In genomic region chr17:43386331-43386730, GRCm38 (mm10) we compare ENCODE assay signal across 23 mouse cellular contexts. TPM values are rescaled to one million over a fixed set of nuclear protein-coding genes. Genes with fewer than 3 reads are reported as not detected.
A peak's percentile ranks its signal among the peaks of the same experiment; 100 is the strongest.
DNase-seq lines count a peak whose midpoint lies in the region; ATAC-seq and TF ChIP-seq lines count a peak whose summit lies in the region.
"Had no signal": no experiment of that assay in that cellular context is flagged by ENCODE, and none has a peak within 500 bp of the region (broad histone marks: within the 10 kb centered on the region; RNA-seq: fewer than 3 reads in every experiment).

No protein-coding gene starts in this region.

- H3K36me3 ChIP-seq in liver, postnatal 0 days (replicated peaks; ENCODE audit: insufficient read depth, low read length), result no peaks in the 10 kb centered on the region
- H3K36me3 ChIP-seq in liver, embryonic 12.5 days, result no peaks in the 10 kb centered on the region
- H3K36me3 ChIP-seq: forebrain, embryonic 10.5 days; hindbrain, embryonic 10.5 days; hindbrain, embryonic 13.5 days; intestine, embryonic 15.5 days had no signal

- no peaks in the 10 kb centered on the region for H3K9me3 ChIP-seq in liver, postnatal 0 days (ENCODE audit: low read length)
- no peaks in the 10 kb centered on the region for H3K9me3 ChIP-seq in liver, embryonic 12.5 days (replicated peaks)
- H3K9me3 ChIP-seq: forebrain, embryonic 10.5 days; forebrain, embryonic 13.5 days; hindbrain, embryonic 10.5 days; hindbrain, embryonic 13.5 days; intestine, embryonic 15.5 days had no signal

- H3K4me2 ChIP-seq in liver, postnatal 0 days (ENCODE audit: low read depth, low read length), result no peak overlapping the region
- H3K4me2 ChIP-seq in liver, embryonic 12.5 days, result no peak overlapping the region
- H3K4me2 ChIP-seq: forebrain, embryonic 13.5 days; hindbrain, embryonic 13.5 days; intestine, embryonic 15.5 days had no signal

- no peaks in the 10 kb centered on the region for H3K27me3 ChIP-seq in liver, postnatal 0 days (ENCODE audit: insufficient read depth, low read length)
- H3K27me3 ChIP-seq in liver, embryonic 12.5 days (replicated peaks), result no peaks in the 10 kb centered on the region
- H3K27me3 ChIP-seq in cerebellum, adult 2 months (ENCODE audit: control insufficient read depth, insufficient read depth, low read length), result no peaks in the 10 kb centered on the region
- H3K27me3 ChIP-seq: forebrain, embryonic 13.5 days; hindbrain, embryonic 13.5 days; intestine, embryonic 15.5 days had no signal

- peaks cover 6% of the 10 kb centered on the region; the same call in 1 of the 2 replicates for H3K4me1 ChIP-seq in liver, postnatal 0 days (ENCODE audit: insufficient read depth)
- H3K4me1 ChIP-seq in liver, embryonic 12.5 days, result peaks cover 5% of the 10 kb centered on the region; the same call in 1 of the 2 replicates
- H3K4me1 ChIP-seq in brown adipose tissue, adult 24 weeks (ENCODE audit: control insufficient read depth, insufficient read depth, insufficient read length, low read length), result peaks cover 27% of the 10 kb centered on the region
- H3K4me1 ChIP-seq in cerebellum, adult 2 months (ENCODE audit: control insufficient read depth, insufficient read depth, low read length), result no peaks in the 10 kb centered on the region
- H3K4me1 ChIP-seq: forebrain, embryonic 10.5 days; forebrain, embryonic 13.5 days; hindbrain, embryonic 10.5 days; hindbrain, embryonic 13.5 days had no signal

- TF ChIP-seq POLR2A in cerebellum, adult 2 months (IDR thresholded peaks at IDR 0.05; ENCODE audit: borderline replicate concordance, insufficient read depth, low read length), result no peak

- DNase-seq in gastrocnemius, adult 2 months, result no peak
- DNase-seq in gastrocnemius, adult 18-20 months (ENCODE audit: low spot score), result no peak
- no peak for DNase-seq in liver, postnatal 0 days
- DNase-seq in cerebellum, adult 2 months, result no peak
- DNase-seq: adrenal gland, adult 2 months; adrenal gland, postnatal 14 days; B cell, adult 2 months; cerebellum, adult 11-12 months; cerebellum, adult 9-10 months; gastrocnemius, postnatal 25 days; kidney, adult 11 months had no signal

- no peak overlapping the region for H3K9ac ChIP-seq in liver, postnatal 0 days (replicated peaks)
- no peak overlapping the region for H3K9ac ChIP-seq in liver, embryonic 12.5 days
- H3K9ac ChIP-seq: forebrain, embryonic 13.5 days; hindbrain, embryonic 13.5 days; intestine, embryonic 15.5 days had no signal

- intact Hi-C loops in gastrocnemius, adult 2 months (cut with DNase I), result no loop called here

- no peak for TF ChIP-seq EP300 in liver, postnatal 0 days (IDR thresholded peaks at IDR 0.05; ENCODE audit: low read depth)

- peak overlapping the region; percentile 89 for H3K27ac ChIP-seq in gastrocnemius, adult 2 months
- H3K27ac ChIP-seq in liver, postnatal 0 days (ENCODE audit: low read depth), result 0 out of 2 replicates have a peak overlapping the region, but pooled peaks have one; percentile 29
- no peak overlapping the region for H3K27ac ChIP-seq in liver, embryonic 12.5 days
- H3K27ac ChIP-seq in brown adipose tissue, adult 24 weeks (replicated peaks; ENCODE audit: low read depth, low read length), result peak overlapping the region; percentile 94
- no peak overlapping the region for H3K27ac ChIP-seq in cerebellum, adult 2 months (ENCODE audit: insufficient read depth, low read length)
- H3K27ac ChIP-seq: forebrain, embryonic 10.5 days; forebrain, embryonic 13.5 days; hindbrain, embryonic 10.5 days; hindbrain, embryonic 13.5 days; intestine, embryonic 15.5 days had no signal

- no peak for TF ChIP-seq CTCF in gastrocnemius, adult 2 months (IDR thresholded peaks at IDR 0.05)
- TF ChIP-seq CTCF in liver, postnatal 0 days (IDR thresholded peaks at IDR 0.05; ENCODE audit: low read depth), result no peak
- TF ChIP-seq CTCF in cerebellum, adult 2 months (IDR thresholded peaks at IDR 0.05; ENCODE audit: borderline replicate concordance, insufficient read depth, low read depth, low read length), result no peak

- ATAC-seq in liver, postnatal 0 days, result no peak
- ATAC-seq in liver, embryonic 12.5 days, result no peak
- no peak for ATAC-seq in CD4-positive, CD25-positive, alpha-beta regulatory T cell, adult 4 months
- ATAC-seq: forebrain, embryonic 13.5 days; forebrain, embryonic 16.5 days; hindbrain, embryonic 16.5 days had no signal

- 74% methylated on average over 5 of the region's 5 CpGs for WGBS in liver, postnatal 0 days (ENCODE audit: insufficient replicate concordance)
- WGBS in liver, embryonic 12.5 days (ENCODE audit: insufficient replicate concordance), result 83% methylated on average over 5 of the region's 5 CpGs
- WGBS in cerebellum, adult 2 months, result 96% methylated on average over 5 of the region's 5 CpGs

- H3K4me3 ChIP-seq in gastrocnemius, adult 2 months, result no peak overlapping the region
- no peak overlapping the region for H3K4me3 ChIP-seq in liver, postnatal 0 days (ENCODE audit: low read depth, low read length)
- no peak overlapping the region for H3K4me3 ChIP-seq in liver, embryonic 12.5 days
- H3K4me3 ChIP-seq in brown adipose tissue, adult 24 weeks (ENCODE audit: insufficient read depth, low read depth, low read length), result peak overlapping the region; percentile 15; the same call in 1 of the 2 replicates
- H3K4me3 ChIP-seq in cerebellum, adult 2 months (replicated peaks; ENCODE audit: insufficient read depth, low read depth, low read length), result no peak overlapping the region
- H3K4me3 ChIP-seq: forebrain, embryonic 10.5 days; forebrain, embryonic 13.5 days; hindbrain, embryonic 10.5 days; hindbrain, embryonic 13.5 days; intestine, embryonic 15.5 days had no signal

RNA-seq across cellular contexts. Expression of gene Adgrf5, which starts 26.1 kb away (rescaled TPM):
- total RNA-seq in gastrocnemius, adult 2 months (2021), result 10 to 100 TPM; 78.8 to 85.4 TPM
- total RNA-seq in gastrocnemius, adult 18-20 months (2021), result 10 to 100 TPM; 58.1 to 66.3 TPM
- polyA plus RNA-seq in liver, postnatal 0 days (2015; fragmentation: Nextera tagmentation; extraction: Ambion mirVana), result 2.5 and 3.5 TPM in 2 replicates
- 5.9 and 6.5 TPM in 2 replicates for polyA plus RNA-seq in liver, embryonic 12.5 days (2016; fragmentation: Nextera tagmentation; extraction: Ambion mirVana)
- polyA plus RNA-seq in brown adipose tissue, adult 24 weeks (2012; ENCODE audit: insufficient read depth, insufficient read length, missing spikeins), result 51.4 and 76.4 TPM in 2 replicates
- 17.8 and 19.0 TPM in 2 replicates for polyA plus RNA-seq in cerebellum, adult 2 months (2012; rRNA removed)
- not detected for polyA plus RNA-seq in CD4-positive, CD25-positive, alpha-beta regulatory T cell, adult 4 months (2017; shearing (Covaris generic))
- total RNA-seq: granulocyte monocyte progenitor cell, adult 5-6 weeks; MEL had no signal

Comparison
In these comparisons a context has a peak if more than half of its experiments do, and no peak if none do; other contexts are left out.
1. H3K27ac ChIP-seq: peak in gastrocnemius, adult 2 months (single experiment), liver, postnatal 0 days (single experiment) and brown adipose tissue, adult 24 weeks (single experiment); none in liver, embryonic 12.5 days (single experiment) and cerebellum, adult 2 months (single experiment).